Mouse (Mus musculus): ENCODE results near the gene Mcm3.
A peak's percentile ranks its signal among the peaks of the same experiment; 100 is the strongest.

The Mcm3 gene

GRCm38 (mm10) chr1:20819771-20820605 is at the start of gene Mcm3:
Gene Mcm3, minus strand, starts transcription at chr1:20820312.
- peak; percentile 84 for DNase-seq (ENCODE audit: low read depth, low spot score)

GRCm38 (mm10) chr1:20868036-20868435 is 47.9 kb upstream of the Mcm3 start:
- no peak for DNase-seq (ENCODE audit: low read depth, low spot score)

- DNase-seq (ENCODE audit: low read depth, low spot score) = peak; percentile 52
These were observed 47.3 kb upstream of the Mcm3 start for GRCm38 (mm10) chr1:20867241-20867902.

- no peak for DNase-seq (ENCODE audit: low read depth, low spot score)
These were observed 43.5 kb upstream of the Mcm3 start for GRCm38 (mm10) chr1:20863452-20864172.

- DNase-seq (ENCODE audit: low read depth, low spot score) = no peak
These were observed 41.8 kb upstream of the Mcm3 start for GRCm38 (mm10) chr1:20861865-20862264.

GRCm38 (mm10) chr1:20860775-20861174 is 40.7 kb upstream of the Mcm3 start:
- DNase-seq (ENCODE audit: low read depth, low spot score) = no peak

GRCm38 (mm10) chr1:20856924-20857902 is 37.1 kb upstream of the Mcm3 start:
- DNase-seq (ENCODE audit: low read depth, low spot score) = no peak

- no peak for DNase-seq (ENCODE audit: low read depth, low spot score)
These were observed 19.8 kb upstream of the Mcm3 start for GRCm38 (mm10) chr1:20839911-20840310.

- DNase-seq (ENCODE audit: low read depth, low spot score) = no peak
These were observed 16.5 kb upstream of the Mcm3 start for GRCm38 (mm10) chr1:20836551-20837125.

- DNase-seq (ENCODE audit: low read depth, low spot score) = no peak
These were observed 13.0 kb upstream of the Mcm3 start for GRCm38 (mm10) chr1:20833141-20833511.

- no peak for DNase-seq (ENCODE audit: low read depth, low spot score)
These were observed 12.5 kb upstream of the Mcm3 start for GRCm38 (mm10) chr1:20832473-20833140.

- DNase-seq (ENCODE audit: low read depth, low spot score) = no peak
These were observed 10.4 kb upstream of the Mcm3 start for GRCm38 (mm10) chr1:20830546-20830945.

GRCm38 (mm10) chr1:20828061-20828460 is 7.9 kb upstream of the Mcm3 start:
- DNase-seq (ENCODE audit: low read depth, low spot score) = no peak

GRCm38 (mm10) chr1:20825036-20825435 is 4.9 kb upstream of the Mcm3 start:
- no peak for DNase-seq (ENCODE audit: low read depth, low spot score)

GRCm38 (mm10) chr1:20823906-20824305 is 3.8 kb upstream of the Mcm3 start:
- DNase-seq (ENCODE audit: low read depth, low spot score) = no peak

GRCm38 (mm10) chr1:20823471-20823870 is 3.4 kb upstream of the Mcm3 start:
- no peak for DNase-seq (ENCODE audit: low read depth, low spot score)

GRCm38 (mm10) chr1:20820959-20821358 is 847 bp upstream of the Mcm3 start:
- no peak for DNase-seq (ENCODE audit: low read depth, low spot score)

- no peak for DNase-seq (ENCODE audit: low read depth, low spot score)
These were observed 2.5 kb downstream of the Mcm3 start for GRCm38 (mm10) chr1:20817596-20817995.

GRCm38 (mm10) chr1:20817172-20817571 is 2.9 kb downstream of the Mcm3 start:
- DNase-seq (ENCODE audit: low read depth, low spot score) = no peak

GRCm38 (mm10) chr1:20814521-20814920 is 5.6 kb downstream of the Mcm3 start:
- DNase-seq (ENCODE audit: low read depth, low spot score) = no peak
